Mouse (Mus musculus): ENCODE measurements around the gene Gimap4. TPM values are rescaled to one million over a fixed set of nuclear protein-coding genes. Genes with fewer than 3 reads are reported as not detected.

Gimap4 gene
- 36.6 TPM for polyA plus RNA-seq (2014; fragmentation: Illumina TruSeq; extraction: RNeasy Lipid Tissue Mini Kit (QIAGEN cat#74804); ENCODE audit: low read depth, low replicate concordance)

DNA sequence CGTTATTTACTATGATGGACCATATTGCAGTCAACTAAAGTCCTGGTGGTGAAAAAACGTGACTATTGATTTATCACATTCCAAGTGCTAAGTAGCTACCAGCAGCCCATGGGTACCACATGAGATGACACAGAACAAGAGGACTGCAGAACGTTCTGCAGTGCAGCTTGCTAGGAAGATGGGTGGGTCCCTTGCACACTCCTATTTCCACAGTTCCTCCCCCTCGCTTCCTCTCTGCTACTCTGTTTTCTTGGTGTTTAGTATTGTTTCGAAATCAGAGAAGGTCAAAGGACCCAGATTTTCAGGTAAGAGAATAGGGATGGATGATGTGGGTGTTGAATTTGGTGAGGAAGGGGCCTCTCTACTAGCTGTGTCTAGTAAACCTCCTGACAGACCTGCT is at the start of gene Gimap4:
TSS of gene Gimap4 (plus strand) at position 231 of the 400 bp plus-strand sequence.

DNA sequence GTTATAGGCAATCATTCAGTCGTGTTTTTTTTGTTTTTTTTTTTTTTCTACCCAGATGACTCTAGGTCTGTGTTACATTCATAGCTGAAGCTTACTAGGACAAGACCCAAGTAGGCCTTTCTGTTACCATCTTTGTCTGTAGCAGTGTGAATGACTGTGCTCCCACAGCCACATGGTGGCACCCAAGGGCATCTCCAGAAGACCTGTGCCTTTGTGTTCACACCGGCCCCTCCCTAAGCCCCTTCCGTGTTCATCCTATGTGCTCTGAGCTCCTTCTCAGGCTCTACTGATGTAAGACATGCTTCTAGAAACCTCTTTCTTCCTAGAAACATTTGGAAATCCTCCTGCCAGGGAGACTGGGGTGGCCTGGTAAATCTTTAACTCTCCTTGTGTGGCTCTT is 37.4 kb upstream of the Gimap4 start, which contains the start of gene Gimap8:
TSS of gene Gimap8 (plus strand) at position 240 of the 400 bp plus-strand sequence.

DNA sequence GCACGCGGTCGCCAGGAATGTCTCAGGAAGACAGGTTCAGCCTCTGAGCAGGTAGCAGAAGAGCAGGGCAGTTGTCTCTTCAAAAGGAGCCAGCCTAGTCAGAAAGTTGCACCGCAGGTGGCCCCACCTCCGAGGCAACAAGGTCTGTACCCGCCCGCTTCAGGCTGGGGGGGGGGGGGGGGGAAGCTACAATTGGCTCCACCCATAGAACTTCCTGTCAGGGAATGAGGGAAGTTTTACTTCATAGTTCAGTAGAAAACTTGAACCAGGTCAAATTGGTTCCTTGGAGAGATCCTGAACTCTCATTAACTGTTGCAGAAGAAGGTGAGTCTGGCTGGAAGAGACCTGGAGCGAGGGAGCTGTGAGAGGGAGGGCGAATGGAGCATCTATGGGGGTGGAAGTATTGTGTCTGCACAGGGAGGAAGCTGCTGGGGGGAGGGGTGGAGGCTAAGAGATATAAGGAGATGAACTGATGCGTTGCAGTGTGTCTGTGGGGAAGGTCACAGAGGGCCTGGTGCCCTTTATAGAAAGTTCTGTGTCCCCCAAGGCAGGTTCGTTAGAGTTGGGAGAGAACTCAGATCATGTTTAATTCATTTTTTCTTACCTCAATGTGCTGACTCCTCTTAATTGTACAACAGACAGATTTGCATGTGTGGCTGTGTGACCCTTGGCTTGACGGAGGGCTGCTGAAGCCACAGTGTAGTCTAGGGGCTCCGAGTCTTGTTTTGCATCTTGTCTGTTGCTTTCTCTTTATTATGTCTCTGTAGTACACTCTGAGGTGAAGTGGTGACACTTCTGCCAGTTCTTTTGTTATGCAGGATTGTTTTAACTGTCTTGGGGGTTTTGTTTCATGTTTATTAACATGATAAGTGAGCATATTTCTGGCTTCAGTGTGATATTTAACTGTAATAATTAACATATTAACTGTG is 8.2 kb upstream of the Gimap4 start, which contains the start of gene Gimap9:
TSS of gene Gimap9 (plus strand) at position 199 of the 929 bp plus-strand sequence.

GRCm38 (mm10) chr6:48718455-48718854 is 34.1 kb downstream of the Gimap4 start, which contains the start of the genes Gm28053 and Gimap7:
Gene Gm28053, plus strand, starts transcription at chr6:48718607.
Gene Gimap7, plus strand, starts transcription at chr6:48718621.

GRCm38 (mm10) chr6:48738961-48739779 is 54.8 kb downstream of the Gimap4 start, which contains the start of gene Gimap1:
Gene Gimap1, plus strand, starts transcription at chr6:48739054.

Other genes with a start within 250 kb of the Gimap4 start
- gene Zfp467, start 238.7 kb upstream of the Gimap4 start, polyA plus RNA-seq (2014; fragmentation: Illumina TruSeq; extraction: RNeasy Lipid Tissue Mini Kit (QIAGEN cat#74804); ENCODE audit: low read depth, low replicate concordance), result 9.5 TPM
- 0.50 TPM for gene Sspo, start 236.3 kb upstream of the Gimap4 start, polyA plus RNA-seq (2014; fragmentation: Illumina TruSeq; extraction: RNeasy Lipid Tissue Mini Kit (QIAGEN cat#74804); ENCODE audit: low read depth, low replicate concordance)
- 17.0 TPM for gene Atp6v0e2, start 146.9 kb upstream of the Gimap4 start, polyA plus RNA-seq (2014; fragmentation: Illumina TruSeq; extraction: RNeasy Lipid Tissue Mini Kit (QIAGEN cat#74804); ENCODE audit: low read depth, low replicate concordance)
- gene Lrrc61, start 129.8 kb upstream of the Gimap4 start, polyA plus RNA-seq (2014; fragmentation: Illumina TruSeq; extraction: RNeasy Lipid Tissue Mini Kit (QIAGEN cat#74804); ENCODE audit: low read depth, low replicate concordance), result 15.5 TPM
- gene Rarres2, start 111.8 kb upstream of the Gimap4 start, polyA plus RNA-seq (2014; fragmentation: Illumina TruSeq; extraction: RNeasy Lipid Tissue Mini Kit (QIAGEN cat#74804); ENCODE audit: low read depth, low replicate concordance), result 115 TPM
- not detected for gene Gm45021, start 94.9 kb upstream of the Gimap4 start, polyA plus RNA-seq (2014; fragmentation: Illumina TruSeq; extraction: RNeasy Lipid Tissue Mini Kit (QIAGEN cat#74804); ENCODE audit: low read depth, low replicate concordance)
- 20.4 TPM for gene Repin1, start 90.7 kb upstream of the Gimap4 start, polyA plus RNA-seq (2014; fragmentation: Illumina TruSeq; extraction: RNeasy Lipid Tissue Mini Kit (QIAGEN cat#74804); ENCODE audit: low read depth, low replicate concordance)
- not detected for gene Gm44965, start 90.6 kb upstream of the Gimap4 start, polyA plus RNA-seq (2014; fragmentation: Illumina TruSeq; extraction: RNeasy Lipid Tissue Mini Kit (QIAGEN cat#74804); ENCODE audit: low read depth, low replicate concordance)
- gene Zfp775, start 82.5 kb upstream of the Gimap4 start, polyA plus RNA-seq (2014; fragmentation: Illumina TruSeq; extraction: RNeasy Lipid Tissue Mini Kit (QIAGEN cat#74804); ENCODE audit: low read depth, low replicate concordance), result 8.5 TPM
- 0.60 TPM for gene AI854703, start 57.8 kb upstream of the Gimap4 start, polyA plus RNA-seq (2014; fragmentation: Illumina TruSeq; extraction: RNeasy Lipid Tissue Mini Kit (QIAGEN cat#74804); ENCODE audit: low read depth, low replicate concordance)
- gene Gimap8, start 37.3 kb upstream of the Gimap4 start, polyA plus RNA-seq (2014; fragmentation: Illumina TruSeq; extraction: RNeasy Lipid Tissue Mini Kit (QIAGEN cat#74804); ENCODE audit: low read depth, low replicate concordance), result 10.2 TPM
- 6.1 TPM for gene Gimap9, start 8.4 kb upstream of the Gimap4 start, polyA plus RNA-seq (2014; fragmentation: Illumina TruSeq; extraction: RNeasy Lipid Tissue Mini Kit (QIAGEN cat#74804); ENCODE audit: low read depth, low replicate concordance)
- 49.6 TPM for gene Gimap6, start 23.7 kb downstream of the Gimap4 start, polyA plus RNA-seq (2014; fragmentation: Illumina TruSeq; extraction: RNeasy Lipid Tissue Mini Kit (QIAGEN cat#74804); ENCODE audit: low read depth, low replicate concordance)
- not detected for gene Gm28053, start 34.1 kb downstream of the Gimap4 start, polyA plus RNA-seq (2014; fragmentation: Illumina TruSeq; extraction: RNeasy Lipid Tissue Mini Kit (QIAGEN cat#74804); ENCODE audit: low read depth, low replicate concordance)
- not detected for gene Gimap7, start 34.1 kb downstream of the Gimap4 start, polyA plus RNA-seq (2014; fragmentation: Illumina TruSeq; extraction: RNeasy Lipid Tissue Mini Kit (QIAGEN cat#74804); ENCODE audit: low read depth, low replicate concordance)
- 9.0 TPM for gene Gimap1, start 54.5 kb downstream of the Gimap4 start, polyA plus RNA-seq (2014; fragmentation: Illumina TruSeq; extraction: RNeasy Lipid Tissue Mini Kit (QIAGEN cat#74804); ENCODE audit: low read depth, low replicate concordance)
- 5.2 TPM for gene Gimap5, start 61.6 kb downstream of the Gimap4 start, polyA plus RNA-seq (2014; fragmentation: Illumina TruSeq; extraction: RNeasy Lipid Tissue Mini Kit (QIAGEN cat#74804); ENCODE audit: low read depth, low replicate concordance)
- gene Gimap3, start 86.3 kb downstream of the Gimap4 start, polyA plus RNA-seq (2014; fragmentation: Illumina TruSeq; extraction: RNeasy Lipid Tissue Mini Kit (QIAGEN cat#74804); ENCODE audit: low read depth, low replicate concordance), result 0.71 TPM
- gene Tmem176a, start 156.4 kb downstream of the Gimap4 start, polyA plus RNA-seq (2014; fragmentation: Illumina TruSeq; extraction: RNeasy Lipid Tissue Mini Kit (QIAGEN cat#74804); ENCODE audit: low read depth, low replicate concordance), result 28.1 TPM
- gene Tmem176b, start 156.9 kb downstream of the Gimap4 start, polyA plus RNA-seq (2014; fragmentation: Illumina TruSeq; extraction: RNeasy Lipid Tissue Mini Kit (QIAGEN cat#74804); ENCODE audit: low read depth, low replicate concordance), result 56.5 TPM
- gene Aoc1, start 188.3 kb downstream of the Gimap4 start, polyA plus RNA-seq (2014; fragmentation: Illumina TruSeq; extraction: RNeasy Lipid Tissue Mini Kit (QIAGEN cat#74804); ENCODE audit: low read depth, low replicate concordance), result not detected
- not detected for gene 1600015I10Rik, start 245.3 kb downstream of the Gimap4 start, polyA plus RNA-seq (2014; fragmentation: Illumina TruSeq; extraction: RNeasy Lipid Tissue Mini Kit (QIAGEN cat#74804); ENCODE audit: low read depth, low replicate concordance)